In genomic region chr12:46721914-46722313, GRCm38 (mm10) we compare ENCODE assay signal across 15 mouse cellular contexts.
DNase-seq lines count a peak whose midpoint lies in the region; ATAC-seq lines count a peak whose summit lies in the region.
"Had no signal": no experiment of that assay in that cellular context is flagged by ENCODE, and none has a peak within 500 bp of the region (broad histone marks: within the 10 kb centered on the region; RNA-seq: fewer than 3 reads in every experiment).

No protein-coding gene starts in this region.

- H3K4me1 ChIP-seq in embryonic facial prominence, embryonic 11.5 days (ENCODE audit: control insufficient read depth, insufficient read depth, low read length), result no peaks in the 10 kb centered on the region
- peaks cover 5% of the 10 kb centered on the region; the same call in 1 of the 2 replicates for H3K4me1 ChIP-seq in embryonic facial prominence, embryonic 10.5 days
- H3K4me1 ChIP-seq in midbrain, embryonic 16.5 days (ENCODE audit: control insufficient read depth, insufficient read depth, low read length), result peaks cover 15% of the 10 kb centered on the region
- H3K4me1 ChIP-seq: limb, embryonic 15.5 days had no signal

- no peaks in the 10 kb centered on the region for H3K27me3 ChIP-seq in embryonic facial prominence, embryonic 11.5 days (ENCODE audit: control insufficient read depth, insufficient read depth, low read length)
- H3K27me3 ChIP-seq in embryonic facial prominence, embryonic 10.5 days (replicated peaks; ENCODE audit: low read depth, poor library complexity, severe bottlenecking), result no peaks in the 10 kb centered on the region
- no peaks in the 10 kb centered on the region for H3K27me3 ChIP-seq in midbrain, embryonic 16.5 days (ENCODE audit: control insufficient read depth, insufficient read depth, low read depth, low read length)
- H3K27me3 ChIP-seq: limb, embryonic 15.5 days had no signal

- no peak overlapping the region for H3K4me3 ChIP-seq in embryonic facial prominence, embryonic 11.5 days (ENCODE audit: low read depth, low read length)
- H3K4me3 ChIP-seq in embryonic facial prominence, embryonic 10.5 days, result no peak overlapping the region
- H3K4me3 ChIP-seq in midbrain, embryonic 16.5 days (ENCODE audit: low read depth, low read length), result no peak overlapping the region
- H3K4me3 ChIP-seq: limb, embryonic 15.5 days; myocyte had no signal

- H3K36me3 ChIP-seq in embryonic facial prominence, embryonic 11.5 days (replicated peaks; ENCODE audit: control insufficient read depth, insufficient read depth, low read depth, low read length), result no peaks in the 10 kb centered on the region
- no peaks in the 10 kb centered on the region for H3K36me3 ChIP-seq in embryonic facial prominence, embryonic 10.5 days (replicated peaks)
- no peaks in the 10 kb centered on the region for H3K36me3 ChIP-seq in midbrain, embryonic 16.5 days (ENCODE audit: control insufficient read depth, insufficient read depth, low read length)
- H3K36me3 ChIP-seq: limb, embryonic 15.5 days had no signal

- no peak for ATAC-seq in embryonic facial prominence, embryonic 11.5 days (replicated peaks; ENCODE audit: insufficient number of reproducible peaks, low FRiP score, low TSS enrichment, low read depth)
- ATAC-seq in midbrain, embryonic 16.5 days, result peak; percentile 56
- ATAC-seq: activated CD4-positive, CD25-positive, alpha-beta regulatory T cell, adult 4 months had no signal

- no peak overlapping the region for H3K4me2 ChIP-seq in embryonic facial prominence, embryonic 11.5 days (ENCODE audit: low read depth, low read length)
- peak overlapping the region; percentile 17; the same call in 1 of the 2 replicates for H3K4me2 ChIP-seq in midbrain, embryonic 16.5 days (ENCODE audit: low read length)
- H3K4me2 ChIP-seq: limb, embryonic 15.5 days had no signal

- 57% methylated on average over 8 of the region's 8 CpGs for WGBS in embryonic facial prominence, embryonic 11.5 days
- 62% methylated on average over 8 of the region's 8 CpGs for WGBS in embryonic facial prominence, embryonic 10.5 days
- 33% methylated on average over 8 of the region's 8 CpGs for WGBS in midbrain, embryonic 16.5 days

- H3K9ac ChIP-seq in embryonic facial prominence, embryonic 11.5 days (replicated peaks; ENCODE audit: low read length), result no peak overlapping the region
- no peak overlapping the region for H3K9ac ChIP-seq in midbrain, embryonic 16.5 days (ENCODE audit: low read depth, low read length)
- H3K9ac ChIP-seq: limb, embryonic 15.5 days had no signal

- no peaks in the 10 kb centered on the region for H3K9me3 ChIP-seq in embryonic facial prominence, embryonic 11.5 days (replicated peaks; ENCODE audit: control insufficient read depth, low read length)
- no peaks in the 10 kb centered on the region for H3K9me3 ChIP-seq in embryonic facial prominence, embryonic 10.5 days
- H3K9me3 ChIP-seq in midbrain, embryonic 16.5 days (replicated peaks; ENCODE audit: control insufficient read depth, low read length, poor library complexity, severe bottlenecking), result no peaks in the 10 kb centered on the region
- H3K9me3 ChIP-seq: limb, embryonic 15.5 days had no signal

- H3K27ac ChIP-seq in embryonic facial prominence, embryonic 11.5 days (replicated peaks; ENCODE audit: low read depth, low read length), result no peak overlapping the region
- no peak overlapping the region for H3K27ac ChIP-seq in embryonic facial prominence, embryonic 10.5 days (replicated peaks)
- H3K27ac ChIP-seq in midbrain, embryonic 16.5 days (ENCODE audit: low read length), result no peak overlapping the region
- H3K27ac ChIP-seq: limb, embryonic 15.5 days; stomach, postnatal 0 days had no signal

- DNase-seq in embryonic facial prominence, embryonic 11.5 days (ENCODE audit: low spot score), result peak; percentile 9
- no peak for DNase-seq in embryonic facial prominence, embryonic 10.5 days (ENCODE audit: low spot score)
- DNase-seq in cerebellum, adult 11 months, result peak; percentile 51
- DNase-seq in embryo, embryonic 11.5 days (ENCODE audit: low read depth, low spot score), result peak; percentile 4
- no peak for DNase-seq in thymus, postnatal 25 days
- no peak for DNase-seq in layer of hippocampus, postnatal 10 days (ENCODE audit: low spot score in 2 of 2)
- no peak for DNase-seq in frontal cortex, postnatal 25 days (ENCODE audit: low spot score in 2 of 2)
- DNase-seq: heart, postnatal 36 days; kidney, postnatal 14 days; layer of hippocampus, postnatal 36 days had no signal

Comparison
In these comparisons a context has a peak if more than half of its experiments do, and no peak if none do; other contexts are left out.
1. DNase-seq: peak in embryonic facial prominence, embryonic 11.5 days (single experiment), cerebellum, adult 11 months (single experiment) and embryo, embryonic 11.5 days (single experiment); none in embryonic facial prominence, embryonic 10.5 days (single experiment), thymus, postnatal 25 days (single experiment), layer of hippocampus, postnatal 10 days (0 of 2) and frontal cortex, postnatal 25 days (0 of 2).